Mouse (Mus musculus) megakaryocyte, embryonic 14.5 days (primary cell): ENCODE results near the gene Pdcd4.

Source experiments
- FLI1 ChIP-seq: IDR thresholded peaks from 2 replicates; pipeline ENCODE4 v1.6.1; 2012; ENCODE audit warnings: low read length, inconsistent platforms, mixed read lengths
- GATA1 ChIP-seq: IDR thresholded peaks from 3 replicates; pipeline ENCODE4 v1.6.1; 2012; ENCODE audit warnings: mixed read lengths, low read length, inconsistent platforms, borderline replicate concordance

GRCm38 (mm10) chr19:53851826-53852698, 40.0 kb upstream of the Pdcd4 start:
- TF ChIP-seq FLI1, result no peak
- TF ChIP-seq GATA1, result no peak
